Mouse (Mus musculus): ENCODE data around the gene Mindy1. TPM values are rescaled to one million over a fixed set of nuclear protein-coding genes. Genes with fewer than 3 reads are reported as not detected.

The Mindy1 gene
- polyA plus RNA-seq, 1 experiment, result 33.9 TPM

DNA sequence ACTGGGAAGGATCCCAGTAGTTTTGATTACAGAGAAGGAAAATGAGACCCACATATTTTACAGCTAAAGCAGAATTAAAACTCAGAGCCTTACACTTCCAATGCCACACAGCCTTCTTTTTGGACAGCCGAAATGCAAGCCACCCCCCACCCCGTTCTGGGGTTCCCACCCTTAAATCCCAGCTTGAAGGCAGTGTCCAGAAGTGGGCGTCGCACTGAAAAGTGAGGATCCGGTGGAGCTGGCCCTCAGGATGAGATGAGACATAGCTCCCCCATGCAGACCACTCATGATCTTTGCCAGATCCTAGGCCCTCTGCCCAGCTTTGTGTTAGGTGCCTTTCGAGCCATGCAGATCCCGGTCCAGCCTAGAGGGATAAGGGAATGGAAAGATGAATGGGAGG is 39.6 kb upstream of the Mindy1 start, which contains the start of gene Gm128:
Gm128 (minus strand) TSS at position 101 of the 400 bp plus-strand sequence.
- TF ChIP-seq CTCF (IDR thresholded peaks at IDR 0.05; ENCODE audit: extremely low read depth, insufficient read depth, low read length) (no peak), POLR2A (IDR thresholded peaks at IDR 0.05; ENCODE audit: extremely low read depth, insufficient read depth, low read length) (no peak)
- H3K4me3 ChIP-seq (ENCODE audit: insufficient read depth, low read length), result no peak within 1 kb of the TSS
- H3K27ac ChIP-seq (ENCODE audit: insufficient read depth, low read length), result no peak within 1 kb of the TSS
- peaks cover 4% of the 10 kb centered on the region; the same call in 1 of the 2 replicates for H3K4me1 ChIP-seq (ENCODE audit: control insufficient read depth, insufficient read depth, low read length)

DNA sequence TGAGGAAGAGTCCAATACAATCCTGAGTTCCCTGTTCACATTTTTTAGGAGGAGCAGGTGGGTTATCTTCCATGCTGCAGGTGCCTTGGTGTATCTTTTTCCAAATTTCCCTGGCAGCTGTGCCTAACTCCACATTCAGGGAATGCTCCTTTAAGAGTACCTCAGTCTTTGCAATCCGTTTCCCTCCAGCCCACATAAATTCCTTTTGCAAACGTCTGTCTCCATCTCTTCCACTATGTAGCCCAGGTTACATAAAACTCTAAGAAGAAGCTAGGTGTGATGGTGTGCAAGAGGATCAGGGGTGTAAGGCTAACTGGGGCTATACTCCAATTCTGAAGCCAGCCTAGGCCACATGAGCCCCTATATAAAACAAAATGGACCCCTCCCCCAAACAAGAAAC is 38.1 kb upstream of the Mindy1 start:
- Histone ChIP-seq H3K4me1 (ENCODE audit: control insufficient read depth, insufficient read depth, low read length) (no peaks in the 10 kb centered on the region; the same call in 1 of the 2 replicates), H3K27ac (ENCODE audit: insufficient read depth, low read length) (no peak overlapping the region), H3K4me3 (ENCODE audit: insufficient read depth, low read length) (no peak overlapping the region)
- TF ChIP-seq POLR2A (IDR thresholded peaks at IDR 0.05; ENCODE audit: extremely low read depth, insufficient read depth, low read length) (no peak), CTCF (IDR thresholded peaks at IDR 0.05; ENCODE audit: extremely low read depth, insufficient read depth, low read length) (no peak)

DNA sequence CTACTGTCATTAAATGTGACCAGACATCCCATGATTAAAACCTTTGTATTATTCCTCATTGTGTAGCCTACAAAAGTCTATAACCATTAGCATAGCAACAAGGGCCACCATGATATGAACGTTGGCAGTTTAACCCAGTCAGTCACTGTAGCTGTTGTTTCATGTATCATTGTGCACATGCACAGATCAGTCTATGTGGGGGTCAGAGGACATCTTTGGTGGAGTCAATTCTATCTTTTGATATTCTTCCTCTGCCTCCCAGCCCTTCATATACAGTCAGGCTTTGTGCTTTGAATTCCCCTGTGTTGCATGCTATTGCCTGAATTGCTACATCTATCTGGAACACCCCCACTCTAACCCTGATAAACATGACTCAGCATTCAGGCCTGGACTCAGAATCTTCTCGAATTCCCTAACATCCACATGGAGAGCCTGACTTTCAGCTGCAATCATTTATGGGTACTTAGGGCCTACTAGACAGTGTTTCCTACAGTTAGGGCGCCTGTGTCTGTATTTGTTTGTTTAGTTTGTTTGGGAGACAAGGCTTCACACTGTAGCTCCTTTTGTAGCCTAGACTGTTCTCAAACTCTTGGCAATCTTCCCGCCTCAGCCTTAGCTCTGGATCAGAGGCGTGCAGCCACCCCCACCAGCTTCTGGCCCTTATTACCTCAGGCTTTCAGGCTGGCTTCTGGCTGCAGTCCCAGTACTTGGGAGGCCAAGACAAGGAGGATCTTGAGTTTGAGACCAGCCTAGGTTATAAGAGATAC is 34.5 kb upstream of the Mindy1 start:
- H3K27ac ChIP-seq (ENCODE audit: insufficient read depth, low read length), result no peak overlapping the region
- TF ChIP-seq CTCF (IDR thresholded peaks at IDR 0.05; ENCODE audit: extremely low read depth, insufficient read depth, low read length) (no peak), POLR2A (IDR thresholded peaks at IDR 0.05; ENCODE audit: extremely low read depth, insufficient read depth, low read length) (no peak)
- H3K4me1 ChIP-seq (ENCODE audit: control insufficient read depth, insufficient read depth, low read length), result no peaks in the 10 kb centered on the region; the same call in 1 of the 2 replicates
- no peak overlapping the region for H3K4me3 ChIP-seq (ENCODE audit: insufficient read depth, low read length)

- TF ChIP-seq CTCF (IDR thresholded peaks at IDR 0.05; ENCODE audit: extremely low read depth, insufficient read depth, low read length) (no peak), POLR2A (IDR thresholded peaks at IDR 0.05; ENCODE audit: extremely low read depth, insufficient read depth, low read length) (no peak)
- no peak overlapping the region for H3K4me3 ChIP-seq (ENCODE audit: insufficient read depth, low read length)
- no peak overlapping the region for H3K27ac ChIP-seq (ENCODE audit: insufficient read depth, low read length)
- no peaks in the 10 kb centered on the region; the same call in 1 of the 2 replicates for H3K4me1 ChIP-seq (ENCODE audit: control insufficient read depth, insufficient read depth, low read length)
Observed at GRCm38 (mm10) chr3:95247660-95248336, 33.3 kb upstream of the Mindy1 start.

GRCm38 (mm10) chr3:95250361-95250760 is 30.8 kb upstream of the Mindy1 start:
- Histone ChIP-seq H3K4me3 (ENCODE audit: insufficient read depth, low read length) (no peak overlapping the region), H3K27ac (ENCODE audit: insufficient read depth, low read length) (no peak overlapping the region), H3K4me1 (ENCODE audit: control insufficient read depth, insufficient read depth, low read length) (no peaks in the 10 kb centered on the region; the same call in 1 of the 2 replicates)
- TF ChIP-seq POLR2A (IDR thresholded peaks at IDR 0.05; ENCODE audit: extremely low read depth, insufficient read depth, low read length) (no peak), CTCF (IDR thresholded peaks at IDR 0.05; ENCODE audit: extremely low read depth, insufficient read depth, low read length) (no peak)

GRCm38 (mm10) chr3:95250783-95251424 is 30.2 kb upstream of the Mindy1 start, which contains the start of gene Bnipl:
Gene Bnipl, minus strand, starts transcription at chr3:95251193.
- H3K4me3 ChIP-seq (ENCODE audit: insufficient read depth, low read length), result no peak within 1 kb of the TSS
- TF ChIP-seq POLR2A (IDR thresholded peaks at IDR 0.05; ENCODE audit: extremely low read depth, insufficient read depth, low read length) (no peak), CTCF (IDR thresholded peaks at IDR 0.05; ENCODE audit: extremely low read depth, insufficient read depth, low read length) (no peak)
- no peaks in the 10 kb centered on the region; the same call in 1 of the 2 replicates for H3K4me1 ChIP-seq (ENCODE audit: control insufficient read depth, insufficient read depth, low read length)
- no peak within 1 kb of the TSS for H3K27ac ChIP-seq (ENCODE audit: insufficient read depth, low read length)

GRCm38 (mm10) chr3:95256931-95257330 is 24.2 kb upstream of the Mindy1 start:
- TF ChIP-seq POLR2A (IDR thresholded peaks at IDR 0.05; ENCODE audit: extremely low read depth, insufficient read depth, low read length) (no peak), CTCF (IDR thresholded peaks at IDR 0.05; ENCODE audit: extremely low read depth, insufficient read depth, low read length) (no peak)
- Histone ChIP-seq H3K4me3 (ENCODE audit: insufficient read depth, low read length) (no peak overlapping the region), H3K27ac (ENCODE audit: insufficient read depth, low read length) (no peak overlapping the region), H3K4me1 (ENCODE audit: control insufficient read depth, insufficient read depth, low read length) (no peaks in the 10 kb centered on the region)

DNA sequence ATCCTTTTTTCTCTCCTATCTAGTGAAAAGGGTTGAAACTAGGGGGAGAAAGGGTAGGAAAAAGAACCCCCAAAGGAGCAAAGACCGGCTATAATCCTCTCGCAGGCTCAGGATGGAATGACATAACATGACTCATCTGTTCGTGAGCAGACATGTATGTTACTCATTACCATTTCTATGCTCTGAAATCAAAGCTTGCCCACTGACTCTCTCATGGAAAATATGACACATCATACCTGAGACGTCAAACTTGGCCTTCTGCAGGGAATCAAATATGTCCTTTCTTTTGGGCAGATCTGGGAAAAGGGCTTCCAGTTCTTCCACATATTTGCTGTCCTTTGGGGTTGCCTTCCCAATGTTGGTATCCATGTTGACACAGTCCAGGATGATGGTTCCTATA is 19.2 kb upstream of the Mindy1 start:
- TF ChIP-seq CTCF (IDR thresholded peaks at IDR 0.05; ENCODE audit: extremely low read depth, insufficient read depth, low read length), result no peak
- no peak for TF ChIP-seq POLR2A (IDR thresholded peaks at IDR 0.05; ENCODE audit: extremely low read depth, insufficient read depth, low read length)
- Histone ChIP-seq H3K27ac (ENCODE audit: insufficient read depth, low read length) (no peak overlapping the region), H3K4me3 (ENCODE audit: insufficient read depth, low read length) (no peak overlapping the region), H3K4me1 (ENCODE audit: control insufficient read depth, insufficient read depth, low read length) (peaks cover 7% of the 10 kb centered on the region; the same call in 1 of the 2 replicates)

DNA sequence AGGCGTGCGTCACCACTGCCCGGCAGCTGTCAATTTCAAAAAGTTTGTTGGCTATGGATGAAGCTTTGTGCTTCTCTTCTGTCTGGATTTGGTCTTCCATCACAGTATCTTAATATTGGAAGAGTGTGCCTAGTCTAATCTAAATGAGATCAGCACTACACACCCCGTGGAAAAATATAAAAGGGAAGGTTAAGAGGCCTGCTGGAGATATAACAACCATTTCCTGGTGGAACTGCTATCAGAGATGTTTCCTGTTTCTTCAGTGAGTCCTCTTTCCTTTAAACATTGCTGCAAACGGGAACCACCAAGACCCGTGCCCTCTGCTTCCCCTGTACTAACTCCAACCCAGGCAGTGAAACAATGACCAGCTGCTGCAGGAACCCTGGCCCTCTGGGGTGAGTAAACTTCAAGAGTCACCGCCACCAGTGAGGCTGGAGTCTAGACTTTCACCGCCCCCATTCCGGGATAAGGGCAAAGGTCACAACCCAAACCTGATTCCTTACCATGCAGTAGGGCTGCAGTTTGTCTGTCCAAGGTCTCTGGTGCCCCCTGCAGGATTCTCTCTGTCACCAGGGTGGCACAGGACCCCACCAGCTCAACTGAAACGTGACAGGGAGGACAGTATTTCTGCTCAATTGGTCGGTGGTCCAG is 17.9 kb upstream of the Mindy1 start:
- Histone ChIP-seq H3K4me3 (ENCODE audit: insufficient read depth, low read length) (no peak overlapping the region), H3K4me1 (ENCODE audit: control insufficient read depth, insufficient read depth, low read length) (peaks cover 7% of the 10 kb centered on the region; the same call in 1 of the 2 replicates), H3K27ac (ENCODE audit: insufficient read depth, low read length) (no peak overlapping the region)
- TF ChIP-seq POLR2A (IDR thresholded peaks at IDR 0.05; ENCODE audit: extremely low read depth, insufficient read depth, low read length), result no peak
- peak; percentile 69 for TF ChIP-seq CTCF (IDR thresholded peaks at IDR 0.05; ENCODE audit: extremely low read depth, insufficient read depth, low read length)

All from cortical plate, adult 2 months (tissue).